Mouse (Mus musculus) heart, postnatal 14 days (tissue): Measurements from ENCODE around the gene Slc8b1. TPM values are rescaled to one million over a fixed set of nuclear protein-coding genes. Genes with fewer than 3 reads are reported as not detected.
"Not testable (repeated sequence)": the region's sequence is repeated elsewhere in the genome, so short reads cannot be mapped to it uniquely, and the experiment has no call there.

Source experiments
- DNase-seq, 2 experiments: peaks; one replicate each; pipeline ENCODE4 v3.0.0; 2021 to 2022
- intact Hi-C: fragments of 180-260 bp; cut with DNase I; formaldehyde crosslinking; loops from one replicate; pipeline ENCODE4 v1.15.1; 2025
- total RNA-seq, 2 experiments: library from RNA; stranded (reverse); gene quantifications; 2 replicates each; pipeline ENCODE4 v1.2.3; 2021

Gene Slc8b1
- total RNA-seq, 2 experiments from 2014 or later, result 8.7 to 16.4 TPM

GRCm38 (mm10) chr5:120495064-120495702, 15.8 kb upstream of the Slc8b1 start:
- no peak for DNase-seq
- intact Hi-C loops, result no loop called here

- no peak for DNase-seq
- intact Hi-C loops, result no loop called here
Measured at GRCm38 (mm10) chr5:120495703-120496226, 15.2 kb upstream of the Slc8b1 start.

- intact Hi-C loops, result no loop called here
- DNase-seq, result no peak
Measured at GRCm38 (mm10) chr5:120497071-120497470, 13.9 kb upstream of the Slc8b1 start.

- no peak for DNase-seq
- intact Hi-C loops, result no loop called here
Measured at GRCm38 (mm10) chr5:120499202-120499601, 11.8 kb upstream of the Slc8b1 start.

- intact Hi-C loops, result loop anchor here (10.0 kb wide), 2 partner anchors 174 to 244 kb away; partner anchors contain the start of gene Oas2
- not testable (repeated sequence) for DNase-seq
Measured at GRCm38 (mm10) chr5:120500609-120501008, 10.4 kb upstream of the Slc8b1 start.

- intact Hi-C loops, result loop anchor here (10.0 kb wide), 2 partner anchors 173 to 243 kb away; partner anchors contain the start of gene Oas2
- no peak for DNase-seq
Measured at GRCm38 (mm10) chr5:120502147-120502621, 8.8 kb upstream of the Slc8b1 start.

GRCm38 (mm10) chr5:120502675-120503143, 8.3 kb upstream of the Slc8b1 start:
- no peak for DNase-seq
- intact Hi-C loops, result loop anchor here (10.0 kb wide), 2 partner anchors 172 to 242 kb away; partner anchors contain the start of gene Oas2

GRCm38 (mm10) chr5:120503144-120503795, 7.7 kb upstream of the Slc8b1 start, which contains the start of gene Plbd2:
Plbd2 (minus strand) TSS chr5:120503625.
- intact Hi-C loops, result loop anchor here (10.0 kb wide), 2 partner anchors 172 to 242 kb away; partner anchors contain the start of gene Oas2
- peak; percentile 86 to 87 for DNase-seq

- intact Hi-C loops, result loop anchor here (10.0 kb wide), 2 partner anchors 169 to 239 kb away; partner anchors contain the start of gene Oas2
- DNase-seq, result peak; percentile 84 to 89
Measured at GRCm38 (mm10) chr5:120505368-120505767, 5.6 kb upstream of the Slc8b1 start.

GRCm38 (mm10) chr5:120505781-120506180, 5.2 kb upstream of the Slc8b1 start:
- no peak for DNase-seq
- intact Hi-C loops, result loop anchor here (10.0 kb wide), 2 partner anchors 169 to 239 kb away; partner anchors contain the start of gene Oas2

GRCm38 (mm10) chr5:120506490-120506889, 4.5 kb upstream of the Slc8b1 start:
- intact Hi-C loops, result loop anchor here (10.0 kb wide), 2 partner anchors 168 to 238 kb away; partner anchors contain the start of gene Oas2
- no peak for DNase-seq

GRCm38 (mm10) chr5:120507311-120507710, 3.7 kb upstream of the Slc8b1 start:
- no peak for DNase-seq
- intact Hi-C loops, result loop anchor here (10.0 kb wide), 2 partner anchors 167 to 237 kb away; partner anchors contain the start of gene Oas2

- intact Hi-C loops, result loop anchor here (5.0 kb wide), 1 partner anchor 76 kb away; the partner anchor contains the start of genes Iqcd and Tpcn1
- DNase-seq, result peak; percentile 49 to 53
Measured at GRCm38 (mm10) chr5:120511643-120512220, 764 bp downstream of the Slc8b1 start.

GRCm38 (mm10) chr5:120512911-120513555, 2.1 kb downstream of the Slc8b1 start:
- intact Hi-C loops, result loop anchor here (5.0 kb wide), 1 partner anchor 74 kb away; the partner anchor contains the start of genes Iqcd and Tpcn1
- DNase-seq, result no peak

GRCm38 (mm10) chr5:120514031-120514677, 3.2 kb downstream of the Slc8b1 start:
- intact Hi-C loops, result loop anchor here (5.0 kb wide), 1 partner anchor 73 kb away; the partner anchor contains the start of genes Iqcd and Tpcn1
- DNase-seq, result no peak

- intact Hi-C loops, result loop anchor here (5.0 kb wide), 1 partner anchor 73 kb away; the partner anchor contains the start of genes Iqcd and Tpcn1
- peak; percentile 48 to 61 for DNase-seq
Measured at GRCm38 (mm10) chr5:120514754-120515153, 3.8 kb downstream of the Slc8b1 start.

GRCm38 (mm10) chr5:120515451-120515850, 4.5 kb downstream of the Slc8b1 start:
- intact Hi-C loops, result no loop called here
- no peak for DNase-seq

GRCm38 (mm10) chr5:120516221-120516984, 5.4 kb downstream of the Slc8b1 start:
- intact Hi-C loops, result no loop called here
- peak; percentile 35 to 39 for DNase-seq
